Mouse (Mus musculus) kidney, embryonic 15.5 days (tissue): Measurements from ENCODE around the gene Ccm2. TPM values are rescaled to one million over a fixed set of nuclear protein-coding genes. Genes with fewer than 3 reads are reported as not detected.

Experiments used
- ATAC-seq: fragments of 200-750 bp; cut with Nextera tagmentation; replicated peaks from 2 replicates; pipeline ENCODE4 v1.8.0; 2017; ENCODE audit warnings: moderate TSS enrichment; ENCODE audit not compliant: low FRiP score
- H3K27ac ChIP-seq: fragments of 300-500 bp; sonication (generic); 2 replicates; pipeline ENCODE4 v1.5.1; 2015; ENCODE audit warnings: mild to moderate bottlenecking, inconsistent platforms
- H3K27me3 ChIP-seq: fragments of 300-500 bp; sonication (generic); 2 replicates; pipeline ENCODE4 v1.6.1; 2015; ENCODE audit warnings: inconsistent platforms
- H3K36me3 ChIP-seq: fragments of 300-500 bp; sonication (generic); 2 replicates; pipeline ENCODE4 v1.6.1; 2015; ENCODE audit warnings: inconsistent platforms
- H3K4me1 ChIP-seq: fragments of 300-500 bp; sonication (generic); 2 replicates; pipeline ENCODE4 v1.6.1; 2015; ENCODE audit warnings: inconsistent platforms
- H3K4me2 ChIP-seq: fragments of 300-500 bp; sonication (generic); 2 replicates; pipeline ENCODE4 v1.6.1; 2015; ENCODE audit warnings: moderate library complexity, mild to moderate bottlenecking, inconsistent platforms
- H3K4me3 ChIP-seq: fragments of 300-500 bp; sonication (generic); replicated peaks from 2 replicates; pipeline ENCODE4 v1.5.1; 2015; ENCODE audit warnings: mild to moderate bottlenecking, inconsistent platforms
- H3K9ac ChIP-seq: fragments of 300-500 bp; sonication (generic); 2 replicates; pipeline ENCODE4 v1.6.1; 2015; ENCODE audit warnings: mild to moderate bottlenecking, inconsistent platforms
- H3K9me3 ChIP-seq: fragments of 300-500 bp; sonication (generic); replicated peaks from 2 replicates; pipeline ENCODE4 v1.6.1; 2016; ENCODE audit warnings: inconsistent platforms
- WGBS: fragments of 180-500 bp; shearing (Covaris S2); methylation state at CpG from one replicate; pipeline ENCODE4 v1.1.7; 2015; ENCODE audit warnings: mixed read lengths; 5-methylcytosine and 5-hydroxymethylcytosine counted together
- polyA plus RNA-seq: library from polyadenylated mRNA; unstranded; fragments of >200 nt; fragmentation: Nextera tagmentation; extraction: Ambion mirVana; gene quantifications from 2 replicates; pipeline ENCODE4 v1.2.1, GENCODE M21; 2015

The Ccm2 gene
- polyA plus RNA-seq, 1 experiment from 2014 or later = 89.6 TPM

- Histone ChIP-seq H3K4me3 (no peak overlapping the region), H3K9ac (no peak overlapping the region), H3K4me2 (no peak overlapping the region), H3K27ac (no peak overlapping the region), H3K9me3 (no peaks in the 10 kb centered on the region), H3K36me3 (peaks cover 30% of the 10 kb centered on the region), H3K27me3 (no peaks in the 10 kb centered on the region), H3K4me1 (peaks cover 11% of the 10 kb centered on the region; the same call in 1 of the 2 replicates)
- no peak for ATAC-seq
- 67% methylated on average over 4 of the region's 4 CpGs for WGBS
These were observed 19.8 kb downstream of the Ccm2 start for GRCm38 (mm10) chr11:6566496-6566895.

- ATAC-seq = no peak
- Histone ChIP-seq H3K9ac (no peak overlapping the region), H3K4me1 (peaks cover 7% of the 10 kb centered on the region; the same call in 1 of the 2 replicates), H3K9me3 (no peaks in the 10 kb centered on the region), H3K27ac (peak overlapping the region; percentile 32; the same call in 1 of the 2 replicates), H3K4me3 (no peak overlapping the region), H3K27me3 (no peaks in the 10 kb centered on the region), H3K36me3 (peaks cover 42% of the 10 kb centered on the region), H3K4me2 (no peak overlapping the region)
- 87% methylated on average over 8 of the region's 8 CpGs for WGBS
These were observed 21.3 kb downstream of the Ccm2 start for GRCm38 (mm10) chr11:6567951-6568350.

- Histone ChIP-seq H3K4me2 (no peak overlapping the region), H3K27ac (peak overlapping the region; percentile 45; the same call in 1 of the 2 replicates), H3K9me3 (no peaks in the 10 kb centered on the region), H3K9ac (no peak overlapping the region), H3K27me3 (no peaks in the 10 kb centered on the region), H3K4me3 (no peak overlapping the region), H3K36me3 (peaks cover 37% of the 10 kb centered on the region), H3K4me1 (peaks cover 7% of the 10 kb centered on the region; the same call in 1 of the 2 replicates)
- WGBS = 66% methylated on average over 11 of the region's 11 CpGs
- ATAC-seq = no peak
These were observed 22.1 kb downstream of the Ccm2 start for GRCm38 (mm10) chr11:6568584-6569409.

GRCm38 (mm10) chr11:6569410-6569777, 22.7 kb downstream of the Ccm2 start:
- H3K9ac ChIP-seq = no peak overlapping the region
- H3K27ac ChIP-seq = no peak overlapping the region
- WGBS = 53% methylated on average over 3 of the region's 3 CpGs
- no peaks in the 10 kb centered on the region for H3K9me3 ChIP-seq
- ATAC-seq = no peak
- peaks cover 7% of the 10 kb centered on the region; the same call in 1 of the 2 replicates for H3K4me1 ChIP-seq
- no peak overlapping the region for H3K4me2 ChIP-seq
- H3K27me3 ChIP-seq = no peaks in the 10 kb centered on the region
- no peak overlapping the region for H3K4me3 ChIP-seq
- H3K36me3 ChIP-seq = peaks cover 35% of the 10 kb centered on the region

GRCm38 (mm10) chr11:6576151-6576550, 29.5 kb downstream of the Ccm2 start:
- H3K9me3 ChIP-seq = no peaks in the 10 kb centered on the region
- H3K9ac ChIP-seq = no peak overlapping the region
- peaks cover 39% of the 10 kb centered on the region for H3K36me3 ChIP-seq
- no peak overlapping the region for H3K4me2 ChIP-seq
- H3K27ac ChIP-seq = no peak overlapping the region
- no peak for ATAC-seq
- no peak overlapping the region for H3K4me3 ChIP-seq
- H3K27me3 ChIP-seq = no peaks in the 10 kb centered on the region
- H3K4me1 ChIP-seq = no peaks in the 10 kb centered on the region
- WGBS = 72% methylated on average over 3 of the region's 3 CpGs

GRCm38 (mm10) chr11:6579361-6579760, 32.7 kb downstream of the Ccm2 start:
- Histone ChIP-seq H3K27me3 (no peaks in the 10 kb centered on the region), H3K36me3 (peaks cover 26% of the 10 kb centered on the region), H3K9ac (no peak overlapping the region), H3K9me3 (no peaks in the 10 kb centered on the region), H3K27ac (no peak overlapping the region), H3K4me2 (no peak overlapping the region), H3K4me1 (no peaks in the 10 kb centered on the region), H3K4me3 (no peak overlapping the region)
- 85% methylated on average over 7 of the region's 7 CpGs for WGBS
- no peak for ATAC-seq

GRCm38 (mm10) chr11:6580065-6580750, 33.5 kb downstream of the Ccm2 start:
- no peaks in the 10 kb centered on the region for H3K9me3 ChIP-seq
- H3K27ac ChIP-seq = no peak overlapping the region
- H3K4me2 ChIP-seq = no peak overlapping the region
- no peaks in the 10 kb centered on the region for H3K27me3 ChIP-seq
- no peak for ATAC-seq
- no peak overlapping the region for H3K4me3 ChIP-seq
- H3K36me3 ChIP-seq = peaks cover 31% of the 10 kb centered on the region
- H3K9ac ChIP-seq = no peak overlapping the region
- no peaks in the 10 kb centered on the region for H3K4me1 ChIP-seq
- 92% methylated on average over 4 of the region's 4 CpGs for WGBS

- Histone ChIP-seq H3K27ac (no peak overlapping the region), H3K9me3 (no peaks in the 10 kb centered on the region), H3K4me1 (no peaks in the 10 kb centered on the region), H3K4me3 (no peak overlapping the region), H3K36me3 (peaks cover 30% of the 10 kb centered on the region), H3K4me2 (no peak overlapping the region), H3K27me3 (no peaks in the 10 kb centered on the region), H3K9ac (no peak overlapping the region)
- ATAC-seq = no peak
- 83% methylated on average over 2 of the region's 2 CpGs for WGBS
These were observed 34.9 kb downstream of the Ccm2 start for GRCm38 (mm10) chr11:6581560-6581959.

- 93% methylated on average over 8 of the region's 8 CpGs for WGBS
- H3K36me3 ChIP-seq = peaks cover 64% of the 10 kb centered on the region
- H3K4me1 ChIP-seq = no peaks in the 10 kb centered on the region
- no peaks in the 10 kb centered on the region for H3K9me3 ChIP-seq
- H3K27me3 ChIP-seq = no peaks in the 10 kb centered on the region
- no peak overlapping the region for H3K27ac ChIP-seq
- no peak overlapping the region for H3K4me3 ChIP-seq
- no peak for ATAC-seq
- no peak overlapping the region for H3K9ac ChIP-seq
- no peak overlapping the region for H3K4me2 ChIP-seq
These were observed 39.1 kb downstream of the Ccm2 start for GRCm38 (mm10) chr11:6585748-6586147.

- no peak overlapping the region for H3K4me3 ChIP-seq
- H3K27ac ChIP-seq = no peak overlapping the region
- no peaks in the 10 kb centered on the region for H3K27me3 ChIP-seq
- H3K36me3 ChIP-seq = peaks cover 73% of the 10 kb centered on the region
- no peak for ATAC-seq
- no peaks in the 10 kb centered on the region for H3K9me3 ChIP-seq
- H3K9ac ChIP-seq = no peak overlapping the region
- WGBS = 81% methylated on average over 3 of the region's 3 CpGs
- no peaks in the 10 kb centered on the region for H3K4me1 ChIP-seq
- no peak overlapping the region for H3K4me2 ChIP-seq
These were observed 40.0 kb downstream of the Ccm2 start for GRCm38 (mm10) chr11:6586660-6587059.

GRCm38 (mm10) chr11:6587249-6587940, 40.7 kb downstream of the Ccm2 start:
- Histone ChIP-seq H3K4me2 (no peak overlapping the region), H3K9ac (no peak overlapping the region), H3K9me3 (no peaks in the 10 kb centered on the region), H3K27ac (no peak overlapping the region), H3K4me3 (no peak overlapping the region), H3K36me3 (peaks cover 80% of the 10 kb centered on the region), H3K27me3 (no peaks in the 10 kb centered on the region), H3K4me1 (no peaks in the 10 kb centered on the region)
- no peak for ATAC-seq
- 86% methylated on average over 7 of the region's 7 CpGs for WGBS

- WGBS = 92% methylated on average over 7 of the region's 7 CpGs
- Histone ChIP-seq H3K4me3 (no peak overlapping the region), H3K27me3 (no peaks in the 10 kb centered on the region), H3K4me1 (no peaks in the 10 kb centered on the region), H3K9me3 (no peaks in the 10 kb centered on the region), H3K36me3 (peaks cover 85% of the 10 kb centered on the region), H3K4me2 (no peak overlapping the region), H3K27ac (no peak overlapping the region), H3K9ac (no peak overlapping the region)
- no peak for ATAC-seq
These were observed 41.6 kb downstream of the Ccm2 start for GRCm38 (mm10) chr11:6588295-6588694.
